Mouse (Mus musculus) heart, postnatal 36 days (tissue): Measurements from ENCODE around the gene Nudt3. TPM values are rescaled to one million over a fixed set of nuclear protein-coding genes. Genes with fewer than 3 reads are reported as not detected.
"Not testable (repeated sequence)": the region's sequence is repeated elsewhere in the genome, so short reads cannot be mapped to it uniquely, and the experiment has no call there.

Source experiments
- DNase-seq, 2 experiments: peaks; one replicate each; pipeline ENCODE4 v3.0.0; 2021 to 2022
- intact Hi-C: fragments of 180-260 bp; cut with DNase I; formaldehyde crosslinking; loops from one replicate; pipeline ENCODE4 v1.15.1; 2025
- total RNA-seq, 2 experiments: library from RNA; stranded (reverse); gene quantifications; 2 replicates each; pipeline ENCODE4 v1.2.3; 2021

The Nudt3 gene
- total RNA-seq, 2 experiments from 2014 or later: 312 to 315 TPM

- intact Hi-C loops: loop anchor here (5.0 kb wide), 1 partner anchor 430 kb away; no protein-coding TSS in a partner anchor
- no peak for DNase-seq
Measured at GRCm38 (mm10) chr17:27637333-27637732, 14.0 kb upstream of the Nudt3 start.

DNA sequence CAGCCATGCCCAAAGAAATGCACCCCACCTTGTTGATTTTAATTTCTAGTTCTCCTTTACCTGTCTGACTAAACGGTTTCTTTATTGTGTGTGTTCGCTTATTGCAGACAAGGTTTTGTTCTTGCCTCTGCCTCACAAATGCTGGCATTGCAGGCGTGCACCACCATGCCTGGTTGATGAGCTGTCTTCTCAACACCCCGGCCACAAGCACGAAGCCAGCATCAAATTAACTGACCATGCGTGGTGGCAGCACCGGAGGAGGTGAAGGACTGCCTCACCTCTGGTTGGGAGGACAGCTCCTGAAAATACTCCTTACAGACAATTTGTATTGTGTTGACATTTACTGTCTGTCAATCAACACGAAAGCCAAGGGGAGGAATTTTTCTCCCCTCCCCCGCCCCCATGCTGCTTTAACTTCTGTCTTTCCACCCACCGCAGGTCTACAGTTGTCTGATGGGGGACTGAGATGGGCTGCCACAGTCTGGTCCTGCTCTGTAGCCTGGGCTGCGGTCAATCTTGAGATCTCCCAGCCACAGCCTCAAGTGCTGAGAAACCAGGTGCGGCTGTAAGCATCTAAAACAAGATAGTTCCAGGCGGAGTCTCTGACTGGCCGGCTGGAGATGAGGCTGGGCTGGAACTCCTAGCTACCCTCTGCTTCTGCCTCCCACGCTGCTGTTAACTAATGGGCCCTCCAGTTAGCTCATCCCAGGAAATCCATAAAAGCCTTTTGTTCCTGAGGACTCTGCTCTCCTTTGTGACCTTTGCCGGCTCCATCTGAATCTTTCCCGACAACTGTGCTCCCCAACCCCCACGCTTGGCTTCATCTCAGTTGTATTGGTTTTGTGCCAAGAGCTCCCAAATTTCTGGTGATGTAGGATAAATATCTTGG lies 13.1 kb upstream of the Nudt3 start, which contains the start of gene Rps10:
Rps10 (minus strand) TSS at position 538 of the 889 bp plus-strand sequence.
- no peak for DNase-seq
- intact Hi-C loops: loop anchor here (5.0 kb wide), 1 partner anchor 429 kb away; no protein-coding TSS in a partner anchor

GRCm38 (mm10) chr17:27635575-27635903 lies 12.2 kb upstream of the Nudt3 start:
- DNase-seq: not testable (repeated sequence)
- intact Hi-C loops: loop anchor here (5.0 kb wide), 1 partner anchor 428 kb away; no protein-coding TSS in a partner anchor

DNA sequence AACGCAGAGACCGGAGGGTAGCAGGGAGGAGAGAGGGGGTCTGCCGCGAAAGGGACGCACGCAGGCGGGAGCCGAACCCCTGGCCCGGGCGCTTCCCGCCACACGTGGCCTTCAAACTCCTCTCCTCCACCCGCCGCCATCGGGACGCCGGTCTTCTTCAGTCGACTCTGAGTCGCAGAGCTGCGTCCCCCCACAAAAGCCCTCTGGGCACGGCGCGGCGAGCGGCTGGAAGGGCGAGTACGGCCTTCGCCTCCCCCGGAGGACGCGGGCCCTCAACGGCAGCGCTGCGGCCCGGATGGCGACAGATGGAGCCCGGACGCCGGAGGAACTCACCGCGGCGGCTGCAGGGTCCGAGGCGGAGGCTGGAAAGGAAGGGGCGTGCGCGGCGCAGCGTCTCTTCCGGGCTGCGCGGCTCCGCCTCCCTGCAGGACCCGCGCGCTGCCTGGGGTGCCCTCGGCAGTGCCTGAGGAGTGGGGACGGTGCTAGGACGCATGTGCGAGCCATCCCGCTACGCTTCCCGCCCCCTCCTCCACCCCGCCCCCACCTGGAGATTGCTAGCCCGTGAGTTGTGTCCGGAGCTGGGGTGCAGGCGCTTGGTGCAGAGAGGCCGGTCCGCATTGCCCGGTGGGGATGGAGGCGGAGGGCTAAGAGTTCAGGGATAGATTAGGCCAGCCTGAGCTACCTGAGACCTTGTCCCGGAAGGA lies 11.7 kb upstream of the Nudt3 start, which contains the start of gene RPS10-NUDT3:
RPS10-NUDT3 (minus strand) TSS at position 352 of the 704 bp plus-strand sequence.
- peak; percentile 87 to 91 for DNase-seq
- intact Hi-C loops: loop anchor here (5.0 kb wide), 1 partner anchor 428 kb away; no protein-coding TSS in a partner anchor

DNA sequence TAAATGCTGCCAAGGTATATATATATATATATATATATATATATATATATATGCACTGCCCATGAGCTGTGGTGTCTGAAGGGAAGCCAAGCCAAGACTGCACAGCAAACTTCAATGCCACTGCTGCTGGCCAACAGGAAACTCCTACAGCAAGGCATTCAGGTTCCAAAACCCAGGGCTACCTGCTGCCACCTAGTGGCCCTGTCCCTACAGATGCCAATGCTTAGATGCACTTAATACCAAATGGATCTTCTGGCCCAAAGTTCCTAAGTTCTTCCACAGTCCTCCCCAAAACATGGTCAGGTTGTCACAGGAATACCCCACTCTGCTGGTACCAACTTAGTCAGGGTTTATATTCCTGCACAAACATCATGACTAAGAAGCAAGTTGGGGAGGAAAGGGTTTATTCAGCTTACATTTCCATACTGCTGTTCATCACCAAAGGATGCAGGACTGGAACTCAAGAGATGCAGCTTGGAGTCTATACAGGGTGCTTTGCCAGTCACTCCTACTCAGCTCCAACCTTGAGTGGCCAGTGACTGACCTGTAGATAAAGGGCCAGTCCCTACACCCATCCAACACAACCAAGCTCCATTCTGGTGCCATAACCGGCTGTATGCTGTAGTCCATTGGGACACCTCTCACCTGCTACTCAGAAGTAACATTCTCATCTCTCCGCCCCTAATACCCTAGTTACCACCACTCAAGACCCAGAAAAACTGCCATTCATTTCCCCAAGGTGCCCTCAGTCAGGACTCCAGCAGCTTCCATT lies 6.1 kb upstream of the Nudt3 start:
- DNase-seq: peak; percentile 81 to 88
- intact Hi-C loops: loop anchor here (1.0 kb wide), 2 partner anchors 64 to 95 kb away; partner anchors contain the start of gene AI413582

DNA sequence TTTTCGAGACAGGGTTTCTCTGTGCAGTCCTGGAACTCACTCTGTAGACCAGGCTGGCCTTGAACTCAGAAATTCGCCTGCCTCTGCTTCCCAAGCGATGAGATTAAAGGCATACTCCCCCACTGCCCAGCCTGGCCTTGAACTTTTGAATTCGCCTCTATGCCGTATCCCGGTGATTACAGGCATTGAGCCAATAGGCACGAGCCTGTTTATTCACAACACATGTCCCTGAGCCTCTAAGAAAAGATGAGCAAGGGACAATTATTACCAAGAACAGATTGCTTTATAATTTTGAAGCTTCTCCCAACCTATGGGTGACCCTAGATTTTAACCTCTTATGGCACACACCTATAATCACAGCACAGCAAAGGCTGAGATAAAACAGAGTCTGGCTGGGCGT lies 5.1 kb upstream of the Nudt3 start:
- intact Hi-C loops: no loop called here
- no peak for DNase-seq

DNA sequence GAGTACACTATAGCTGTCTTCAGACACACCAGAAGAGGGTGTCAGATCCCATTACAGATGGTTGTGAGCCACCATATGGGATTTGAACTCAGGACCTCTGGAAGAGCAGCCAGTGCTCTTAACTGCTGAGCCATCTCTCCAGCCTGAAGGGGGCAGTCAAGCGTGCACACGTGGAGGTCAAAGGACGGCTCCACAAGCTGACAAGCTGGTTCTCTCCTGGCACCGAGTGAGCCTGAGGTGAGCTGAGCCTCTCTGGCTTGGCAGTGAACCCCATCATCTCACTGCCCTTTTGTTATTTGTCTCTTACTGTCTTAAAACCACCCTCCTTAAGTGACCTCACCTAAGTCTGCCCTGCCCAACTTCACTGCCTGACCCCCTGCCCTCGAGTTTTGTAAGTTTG lies 4.2 kb upstream of the Nudt3 start:
- intact Hi-C loops: no loop called here
- no peak for DNase-seq

DNA sequence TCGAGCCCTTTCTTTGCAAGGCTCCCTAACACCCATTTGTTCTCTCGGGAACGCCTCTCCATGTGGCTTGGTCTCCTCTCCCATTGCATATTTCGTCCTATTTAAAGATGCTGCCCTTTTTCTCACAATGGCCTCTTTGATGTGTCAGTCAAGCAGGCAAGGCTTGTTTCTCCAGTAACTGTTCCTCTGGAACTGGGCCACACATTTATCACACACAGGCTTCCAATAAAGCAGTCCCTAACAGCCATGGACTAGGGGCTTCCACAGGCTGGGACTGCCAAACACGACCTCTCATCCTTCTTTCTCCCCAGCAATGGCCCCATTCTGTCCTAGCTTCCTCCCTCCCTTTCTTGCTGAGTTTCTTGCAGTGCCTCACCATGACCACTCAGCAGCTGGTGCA lies 3.4 kb upstream of the Nudt3 start:
- no peak for DNase-seq
- intact Hi-C loops: no loop called here

GRCm38 (mm10) chr17:27625455-27626251 lies 2.4 kb upstream of the Nudt3 start:
- DNase-seq: no peak
- intact Hi-C loops: no loop called here

DNA sequence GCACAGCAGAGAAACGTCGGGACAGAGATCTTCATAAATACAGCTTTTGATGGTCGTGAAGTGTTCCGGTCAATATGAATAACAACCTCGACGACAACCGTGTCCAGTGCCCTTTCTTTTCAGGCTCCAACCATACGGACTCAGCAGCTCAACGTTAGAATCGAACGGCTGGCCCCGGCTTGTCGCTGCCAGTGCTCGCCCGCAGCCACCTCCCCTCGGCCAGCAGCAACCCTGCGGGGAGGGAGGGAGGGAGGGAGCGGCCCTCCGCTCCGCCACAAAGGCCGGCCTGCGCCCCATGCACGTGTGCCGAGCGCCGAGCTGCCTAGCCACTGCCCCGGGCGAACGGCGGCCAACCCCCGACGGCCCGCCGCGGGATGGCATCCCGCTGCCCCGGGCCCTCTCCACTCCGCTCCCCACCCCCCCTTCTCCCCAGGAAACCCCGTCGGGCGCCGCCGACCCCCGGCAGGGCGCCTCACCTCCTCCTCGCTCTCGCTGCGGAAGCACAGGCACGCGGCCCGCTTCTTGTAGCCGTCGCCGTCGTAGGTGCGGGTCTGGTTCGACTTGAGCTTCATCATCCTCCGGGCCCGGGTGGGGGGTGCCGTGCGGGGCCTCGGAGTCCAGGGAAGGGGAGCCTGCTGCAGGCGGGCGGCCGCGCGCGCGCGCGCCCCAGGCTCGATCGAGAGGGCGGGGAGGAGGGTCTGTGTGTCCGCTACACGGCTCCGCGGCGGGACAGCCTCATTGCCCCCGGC lies 510 bp downstream of the Nudt3 start:
- DNase-seq: peak; percentile 36 to 60

DNA sequence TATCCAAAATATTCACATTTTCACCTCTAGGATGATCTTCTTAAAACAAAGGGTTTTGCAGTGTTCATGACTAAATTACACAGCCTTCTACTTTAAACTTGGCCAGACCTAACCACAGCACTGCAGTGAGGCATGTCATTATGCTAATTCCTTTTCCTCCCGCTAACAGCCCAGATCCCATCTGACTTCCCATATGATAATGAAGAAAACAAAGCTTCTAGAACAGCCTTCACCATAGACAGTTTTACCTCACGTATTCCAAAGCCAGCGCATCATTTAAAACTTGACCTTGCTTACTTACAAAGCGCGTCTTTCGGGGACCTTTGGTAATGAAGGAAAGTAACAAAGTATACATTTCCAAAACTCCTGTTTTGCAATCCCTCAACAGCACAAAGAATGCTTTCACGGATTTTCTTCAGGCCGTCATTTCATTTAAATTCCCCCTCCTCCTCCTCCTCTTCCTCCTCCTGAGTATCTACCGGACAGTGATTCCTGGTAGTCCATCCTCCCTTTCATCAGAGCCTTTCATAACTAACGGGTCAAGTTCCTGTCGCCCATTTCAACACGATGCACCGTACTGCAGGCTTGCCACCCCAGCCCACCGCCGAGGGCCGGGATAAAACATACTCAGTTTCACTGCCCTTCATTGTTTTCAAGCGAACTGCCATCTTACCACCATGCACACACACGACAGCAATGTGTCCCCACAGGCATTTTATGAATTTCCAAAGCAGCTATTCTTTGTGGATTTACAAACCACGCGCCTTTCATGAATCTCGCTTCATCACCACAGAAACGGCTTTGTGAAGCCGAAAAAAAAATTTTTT lies 1.4 kb downstream of the Nudt3 start:
- intact Hi-C loops: loop anchor here (5.0 kb wide), 1 partner anchor 35 kb away; no protein-coding TSS in a partner anchor
- DNase-seq: no peak

More for the DNA sequence above, 510 bp downstream of the Nudt3 start:
- intact Hi-C loops: loop anchor here (5.0 kb wide), 1 partner anchor 35 kb away; no protein-coding TSS in a partner anchor

DNA sequence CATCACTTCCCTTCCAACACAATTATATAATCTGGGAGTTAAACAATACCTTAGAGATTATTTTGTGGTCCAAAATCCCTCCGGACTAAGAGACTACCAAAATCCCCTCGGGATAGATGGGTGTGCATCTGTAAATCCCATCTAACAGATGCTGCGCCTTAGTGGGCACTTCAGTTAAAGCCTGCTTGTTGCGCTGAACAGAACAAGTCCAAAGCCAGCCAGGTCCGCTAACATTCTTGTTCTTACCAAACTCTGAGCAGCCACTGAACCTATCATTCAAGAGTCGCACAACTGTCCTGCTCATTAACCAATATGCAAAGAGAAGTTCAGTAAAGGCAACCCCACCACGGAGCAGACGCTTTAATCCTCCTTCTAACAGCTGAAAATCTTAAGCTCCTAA lies 2.1 kb downstream of the Nudt3 start:
- intact Hi-C loops: loop anchor here (5.0 kb wide), 1 partner anchor 34 kb away; no protein-coding TSS in a partner anchor
- no peak for DNase-seq

GRCm38 (mm10) chr17:27615388-27615787 lies 7.9 kb downstream of the Nudt3 start:
- intact Hi-C loops: loop anchor here (2.0 kb wide), 1 partner anchor 17 kb away; no protein-coding TSS in a partner anchor
- no peak for DNase-seq

- DNase-seq: no peak
- intact Hi-C loops: no loop called here
Measured at GRCm38 (mm10) chr17:27613016-27613415, 10.3 kb downstream of the Nudt3 start.

- DNase-seq: no peak
- intact Hi-C loops: no loop called here
Measured at GRCm38 (mm10) chr17:27611994-27612393, 11.3 kb downstream of the Nudt3 start.

DNA sequence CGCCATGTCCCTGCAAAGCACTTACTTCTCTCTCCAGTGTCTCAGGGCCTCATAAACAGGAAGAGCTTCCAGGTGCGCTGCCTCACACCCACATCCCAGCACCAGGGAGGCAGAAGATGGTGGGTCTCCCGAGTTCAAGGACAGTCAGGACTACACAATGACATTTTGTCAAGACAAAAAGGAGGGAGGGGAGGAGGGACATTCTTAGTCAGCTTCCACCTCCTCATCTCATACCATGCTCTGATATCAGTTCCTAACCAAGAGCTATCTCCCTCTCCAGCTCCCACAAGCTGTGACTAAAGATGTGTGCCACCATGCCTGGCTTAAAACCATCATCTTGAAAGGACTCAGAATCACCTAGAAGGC lies 11.8 kb downstream of the Nudt3 start:
- no peak for DNase-seq
- intact Hi-C loops: no loop called here

GRCm38 (mm10) chr17:27610679-27611518 lies 12.4 kb downstream of the Nudt3 start:
- intact Hi-C loops: no loop called here
- no peak for DNase-seq
